Mouse (Mus musculus) left cerebral cortex, postnatal 25 days (tissue): ENCODE results near the gene Comtd1. TPM values are rescaled to one million over a fixed set of nuclear protein-coding genes. Genes with fewer than 3 reads are reported as not detected.
A peak's percentile ranks its signal among the peaks of the same experiment; 100 is the strongest.

ENCODE experiments used
- DNase-seq, 2 experiments: peaks; one replicate each; pipeline ENCODE4 v3.0.0; 2022; ENCODE audit warnings: low spot score in 2 of 2, mixed read lengths in 1 of 2
- intact Hi-C: fragments of 180-260 bp; cut with DNase I; formaldehyde crosslinking; loops from one replicate; pipeline ENCODE4 v1.15.1; 2025
- total RNA-seq, 2 experiments: library from RNA; stranded (reverse); gene quantifications; 2 replicates each; pipeline ENCODE4 v1.2.3; 2021

The Comtd1 gene
- total RNA-seq, result 10 to 100 TPM; 28.3 to 31.5 TPM

GRCm38 (mm10) chr14:21848166-21849154 is at the start of gene Comtd1:
Gene Comtd1, minus strand, starts transcription at chr14:21848977.
- peak; percentile 94 to 97 for DNase-seq
- intact Hi-C loops, result loop anchor here (1.0 to 10.0 kb wide), 4 partner anchors 17 to 174 kb away; partner anchors contain the start of genes Dusp13 and Samd8

- intact Hi-C loops, result no loop called here
- no peak for DNase-seq
Measured at GRCm38 (mm10) chr14:21892341-21892659, 43.5 kb upstream of the Comtd1 start.

- intact Hi-C loops, result no loop called here
- no peak for DNase-seq
Measured at GRCm38 (mm10) chr14:21891581-21892340, 43.0 kb upstream of the Comtd1 start.

GRCm38 (mm10) chr14:21890430-21890829 is 41.7 kb upstream of the Comtd1 start:
- intact Hi-C loops, result no loop called here
- no peak for DNase-seq

GRCm38 (mm10) chr14:21866816-21867215 is 18.0 kb upstream of the Comtd1 start:
- intact Hi-C loops, result no loop called here

GRCm38 (mm10) chr14:21866291-21866690 is 17.5 kb upstream of the Comtd1 start:
- intact Hi-C loops, result no loop called here
- no peak for DNase-seq

More at GRCm38 (mm10) chr14:21866816-21867215, 18.0 kb upstream of the Comtd1 start:
- DNase-seq, result no peak

- intact Hi-C loops, result no loop called here
Measured at GRCm38 (mm10) chr14:21856886-21857285, 8.1 kb upstream of the Comtd1 start.

GRCm38 (mm10) chr14:21855961-21856360 is 7.2 kb upstream of the Comtd1 start:
- DNase-seq, result no peak
- intact Hi-C loops, result no loop called here

More at GRCm38 (mm10) chr14:21856886-21857285, 8.1 kb upstream of the Comtd1 start:
- DNase-seq, result no peak

- DNase-seq, result no peak
- intact Hi-C loops, result loop anchor here (5.0 kb wide), 2 partner anchors 717 to 732 kb away; no protein-coding TSS in a partner anchor
Measured at GRCm38 (mm10) chr14:21854271-21854670, 5.5 kb upstream of the Comtd1 start.

- peak; percentile 77 for DNase-seq
- intact Hi-C loops, result loop anchor here (5.0 kb wide), 2 partner anchors 716 to 731 kb away; no protein-coding TSS in a partner anchor
Measured at GRCm38 (mm10) chr14:21853456-21854109, 4.8 kb upstream of the Comtd1 start.

- intact Hi-C loops, result loop anchor here (5.0 kb wide), 2 partner anchors 715 to 730 kb away; no protein-coding TSS in a partner anchor
Measured at GRCm38 (mm10) chr14:21851996-21852791, 3.4 kb upstream of the Comtd1 start.

GRCm38 (mm10) chr14:21850419-21851127 is 1.8 kb upstream of the Comtd1 start:
- DNase-seq, result no peak
- intact Hi-C loops, result loop anchor here (5.0 kb wide), 2 partner anchors 713 to 728 kb away; no protein-coding TSS in a partner anchor

More at GRCm38 (mm10) chr14:21851996-21852791, 3.4 kb upstream of the Comtd1 start:
- no peak for DNase-seq

GRCm38 (mm10) chr14:21849524-21850418 is 994 bp upstream of the Comtd1 start:
- intact Hi-C loops, result loop anchor here (2.0 to 10.0 kb wide), 4 partner anchors 99 to 727 kb away; partner anchors contain the start of genes Dusp13 and Samd8
- DNase-seq, result no peak

- DNase-seq, result peak; percentile 48 to 56
Measured at GRCm38 (mm10) chr14:21847381-21848165, 1.2 kb downstream of the Comtd1 start.

GRCm38 (mm10) chr14:21846827-21847380 is 1.9 kb downstream of the Comtd1 start:
- intact Hi-C loops, result loop anchor here (10.0 kb wide), 1 partner anchor 172 kb away; no protein-coding TSS in a partner anchor
- no peak for DNase-seq

More at GRCm38 (mm10) chr14:21847381-21848165, 1.2 kb downstream of the Comtd1 start:
- intact Hi-C loops, result loop anchor here (1.0 to 10.0 kb wide), 4 partner anchors 16 to 173 kb away; partner anchors contain the start of genes Dusp13 and Samd8

- intact Hi-C loops, result loop anchor here (10.0 kb wide), 1 partner anchor 168 kb away; no protein-coding TSS in a partner anchor
- DNase-seq, result no peak
Measured at GRCm38 (mm10) chr14:21843263-21843662, 5.5 kb downstream of the Comtd1 start.
